Mouse (Mus musculus): Measurements from ENCODE around the gene Gm28729.
"Not testable (repeated sequence)": the region's sequence is repeated elsewhere in the genome, so short reads cannot be mapped to it uniquely, and the experiment has no call there.

The Gm28729 gene

GRCm38 (mm10) chr9:96524972-96525506 is at the start of gene Gm28729:
Gene Gm28729 (minus strand): TSS chr9:96525264.
- no peak for DNase-seq (ENCODE audit: low spot score in 2 of 2)

DNA sequence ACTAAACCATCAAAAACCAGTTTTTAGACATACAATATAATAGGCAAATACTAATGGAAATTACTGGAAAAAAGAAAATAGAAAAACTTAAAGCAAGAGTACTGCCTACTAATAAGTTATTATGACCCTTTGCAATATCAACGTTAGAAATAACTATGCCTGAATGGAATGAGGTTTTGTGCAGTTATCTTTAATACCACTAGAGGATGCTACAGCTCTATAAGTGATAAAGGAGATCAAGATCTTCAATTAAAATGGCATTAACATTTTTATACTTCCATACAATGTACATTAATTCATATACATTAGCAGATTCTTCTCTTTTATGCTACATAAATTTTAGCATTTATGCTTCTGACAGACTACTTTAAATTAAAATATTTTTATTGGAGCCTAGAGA is 48.2 kb upstream of the Gm28729 start:
- DNase-seq (ENCODE audit: low spot score in 2 of 2), result no peak

DNA sequence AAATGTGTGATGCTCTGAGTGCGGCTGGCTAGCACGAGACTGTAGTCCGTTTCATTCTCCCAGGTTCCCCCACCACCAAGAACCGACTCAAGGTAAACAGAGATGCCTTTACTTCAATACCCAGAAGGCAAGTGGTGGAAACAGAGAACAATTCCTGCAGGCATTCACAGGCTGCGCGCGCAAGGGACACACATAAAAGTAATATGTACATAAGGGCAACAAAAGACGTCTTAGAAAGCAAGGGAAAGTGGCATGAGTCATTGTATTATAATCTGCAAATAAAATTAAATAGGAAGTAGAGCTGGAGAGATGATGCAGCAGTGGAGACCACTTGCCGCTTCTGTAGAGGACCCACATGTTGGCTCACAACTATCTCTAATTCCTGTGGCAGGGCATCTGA is 47.7 kb upstream of the Gm28729 start:
- DNase-seq (ENCODE audit: low spot score in 2 of 2), result no peak

DNA sequence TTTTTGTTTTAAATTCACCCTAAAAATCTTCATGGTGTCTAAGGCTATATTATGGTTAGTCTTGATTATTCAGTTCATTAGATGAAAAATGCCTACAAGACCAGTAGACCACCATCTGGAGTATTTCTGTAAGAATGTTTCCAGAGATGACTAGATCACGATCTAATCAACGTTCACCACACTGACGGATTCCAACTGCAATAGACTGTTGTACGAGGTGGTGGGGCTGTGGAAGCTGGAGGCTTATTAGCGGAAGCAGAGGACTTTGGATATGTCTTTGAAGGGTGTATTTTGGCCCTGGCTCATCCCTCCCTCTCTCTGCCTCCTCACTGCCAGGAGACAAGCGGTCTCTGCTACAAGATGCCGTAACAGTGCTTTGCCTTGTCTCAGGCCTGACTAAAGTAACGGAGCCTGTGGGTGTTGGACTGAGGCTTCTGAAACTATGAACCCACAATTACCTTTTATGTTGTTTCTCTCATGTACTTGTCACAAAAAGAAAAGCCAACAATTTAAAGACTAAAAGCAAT is 41.5 kb upstream of the Gm28729 start:
- DNase-seq (ENCODE audit: low spot score in 2 of 2), result no peak

GRCm38 (mm10) chr9:96563501-96563900 is 38.4 kb upstream of the Gm28729 start:
- DNase-seq (ENCODE audit: low spot score in 2 of 2), result no peak

- DNase-seq (ENCODE audit: low spot score in 2 of 2), result no peak
Observed at GRCm38 (mm10) chr9:96559148-96559547, 34.1 kb upstream of the Gm28729 start.

DNA sequence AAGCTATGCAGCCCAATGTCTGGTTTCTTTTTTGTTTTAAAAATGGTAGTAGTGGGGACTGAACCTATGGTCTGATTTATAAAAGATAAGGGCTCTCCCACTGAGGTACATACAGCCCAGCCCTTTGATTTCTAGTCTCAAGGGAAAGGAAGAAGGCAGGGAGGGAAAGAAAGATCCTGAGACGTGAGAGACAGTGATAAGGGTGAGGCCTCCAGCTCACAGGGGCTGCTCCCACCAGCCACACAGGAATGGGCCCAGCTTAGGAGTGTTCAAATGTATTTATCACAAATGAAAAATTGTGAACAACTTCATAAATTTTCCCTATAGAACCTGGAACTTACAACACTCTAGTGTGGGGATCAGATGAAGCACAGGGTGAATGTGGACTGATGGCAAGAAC is 33.5 kb upstream of the Gm28729 start:
- no peak for DNase-seq (ENCODE audit: low spot score in 2 of 2)

- no peak for DNase-seq (ENCODE audit: low spot score in 2 of 2)
Observed at GRCm38 (mm10) chr9:96554095-96554494, 29.0 kb upstream of the Gm28729 start.

DNA sequence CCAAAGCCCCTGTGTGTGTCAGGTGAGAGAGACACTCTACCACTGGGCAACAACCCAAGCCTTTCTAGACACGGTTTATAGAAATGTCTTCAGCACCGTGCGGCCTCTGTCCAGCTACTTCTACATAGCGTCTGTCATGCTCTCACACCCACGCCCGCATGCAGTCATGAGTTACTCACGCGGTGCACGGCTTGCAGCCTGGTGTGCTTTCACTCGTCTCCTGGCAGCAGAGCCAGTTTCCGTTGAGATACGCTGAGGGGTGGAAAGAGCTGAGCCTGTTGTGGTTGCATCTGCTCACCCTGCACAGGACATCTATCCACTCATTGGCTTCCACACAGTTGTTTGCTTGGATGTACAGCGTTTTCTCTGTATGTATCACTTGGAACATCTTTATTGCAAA is 20.3 kb upstream of the Gm28729 start:
- DNase-seq (ENCODE audit: low spot score in 2 of 2), result no peak

GRCm38 (mm10) chr9:96543643-96544640 is 18.9 kb upstream of the Gm28729 start:
- peak; percentile 19 to 52 for DNase-seq (ENCODE audit: low spot score in 2 of 2)

DNA sequence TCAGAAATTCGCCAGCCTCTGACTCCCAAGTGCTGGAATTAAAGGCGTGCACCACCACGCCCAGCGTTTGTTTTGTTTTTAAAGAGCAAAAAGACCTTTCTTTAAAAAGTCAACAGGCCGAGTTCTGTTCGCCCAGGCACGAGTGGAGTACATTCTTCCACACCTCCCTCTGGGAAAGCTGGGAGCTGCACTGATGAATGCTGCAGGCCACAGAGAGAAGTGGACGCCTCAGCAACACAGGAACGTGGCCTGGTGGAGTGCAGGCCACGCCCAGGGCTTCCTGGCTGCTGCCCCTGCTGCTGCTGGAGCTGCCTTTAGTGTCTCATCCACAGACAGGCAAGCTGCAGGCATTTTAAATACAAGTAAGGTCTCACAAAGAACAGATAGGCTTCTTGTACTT is 13.9 kb upstream of the Gm28729 start:
- no peak for DNase-seq (ENCODE audit: low spot score in 2 of 2)

DNA sequence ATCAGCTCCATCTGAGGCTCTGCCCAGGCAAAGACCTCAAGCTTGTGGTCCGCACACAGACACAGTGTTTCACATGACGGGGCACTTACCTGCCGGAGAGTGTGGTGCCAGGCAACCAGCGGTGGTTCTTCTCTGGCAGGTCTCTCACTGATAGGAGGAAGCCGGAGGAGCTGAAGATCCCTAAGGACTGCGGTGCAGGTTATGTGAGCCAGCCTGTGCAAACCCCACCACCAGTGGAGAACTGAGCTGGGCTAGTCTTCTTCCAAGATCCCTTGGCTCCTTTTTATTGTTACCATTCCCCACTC is 12.5 kb upstream of the Gm28729 start:
- DNase-seq (ENCODE audit: low spot score in 2 of 2), result no peak

DNA sequence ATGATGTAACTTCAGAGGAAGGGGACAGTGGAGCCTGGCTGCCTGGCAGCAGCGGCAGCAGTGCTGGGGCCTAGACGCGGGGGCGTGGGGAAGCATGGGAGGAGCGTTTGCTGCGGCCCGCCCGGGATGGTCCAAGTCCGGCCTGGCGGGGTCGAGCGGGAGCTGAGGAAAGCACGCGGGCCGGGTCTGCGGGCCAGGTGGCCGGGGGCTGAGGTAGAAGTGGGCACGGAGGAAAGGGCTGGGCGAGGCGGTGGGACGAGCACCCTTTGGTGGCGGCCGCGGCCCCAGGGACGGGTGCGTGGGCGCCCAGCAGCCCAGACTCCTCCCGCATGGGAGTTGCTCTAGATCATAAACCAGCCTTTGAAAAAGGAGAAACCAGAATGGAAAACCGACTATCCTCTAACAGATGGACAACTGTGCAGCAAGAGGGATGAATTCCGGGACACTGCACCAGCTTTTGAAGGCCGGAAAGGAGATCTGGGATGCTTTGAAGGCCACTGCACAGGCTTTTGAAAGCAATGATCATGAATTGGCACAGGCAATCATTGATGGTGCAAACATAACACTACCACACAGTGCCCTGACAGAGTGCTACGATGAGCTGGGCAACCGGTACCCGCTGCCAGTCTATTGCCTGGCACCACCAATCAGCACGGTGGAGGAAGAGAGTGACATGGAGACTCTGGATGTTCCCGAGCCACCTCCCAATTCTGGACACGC is 12.0 kb upstream of the Gm28729 start:
- DNase-seq (ENCODE audit: low spot score in 2 of 2), result no peak

DNA sequence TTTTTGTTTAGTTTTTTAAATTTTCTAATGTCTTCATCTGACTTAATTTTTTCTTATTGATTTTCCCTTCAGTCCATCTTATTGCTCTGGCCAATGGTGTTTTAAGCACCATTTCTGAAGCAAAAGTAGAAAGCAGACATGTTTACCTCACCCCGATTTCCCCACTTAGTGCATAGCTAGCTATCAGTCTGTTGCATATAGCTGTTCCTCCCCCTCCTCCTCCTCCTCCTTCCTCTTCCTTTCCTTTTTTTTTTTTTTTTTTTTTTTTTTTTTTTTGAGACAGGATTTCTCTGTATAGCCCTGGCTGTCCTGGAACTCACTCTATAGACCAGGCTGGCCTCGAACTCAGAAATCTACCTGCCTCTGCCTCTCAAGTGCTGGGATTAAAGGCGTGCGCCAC is 11.0 kb upstream of the Gm28729 start:
- DNase-seq (ENCODE audit: low spot score in 2 of 2), result not testable (repeated sequence)

- DNase-seq (ENCODE audit: low spot score in 2 of 2), result no peak
Observed at GRCm38 (mm10) chr9:96535431-96535830, 10.4 kb upstream of the Gm28729 start.

DNA sequence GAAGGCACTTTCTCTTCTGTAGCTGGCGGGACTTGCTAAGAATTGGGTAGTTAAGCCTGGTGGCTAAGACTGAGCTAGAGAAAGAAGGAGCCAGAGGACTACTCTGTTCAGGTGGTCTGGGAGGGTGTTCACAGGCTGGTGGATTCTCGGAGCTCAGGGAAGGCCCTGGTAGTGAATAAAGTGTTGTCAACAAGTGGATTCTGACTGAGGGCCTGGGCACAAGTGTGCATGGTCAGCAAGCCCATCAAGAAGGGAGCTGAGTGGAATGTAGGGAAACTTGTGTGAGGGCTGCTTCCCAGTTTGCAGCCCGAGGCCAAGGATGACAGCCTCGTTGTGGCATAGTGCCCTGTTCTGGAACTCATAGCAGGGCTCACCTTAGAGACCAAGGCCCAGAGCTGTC is 9.2 kb upstream of the Gm28729 start:
- DNase-seq (ENCODE audit: low spot score in 2 of 2), result no peak

GRCm38 (mm10) chr9:96533476-96533875 is 8.4 kb upstream of the Gm28729 start:
- no peak for DNase-seq (ENCODE audit: low spot score in 2 of 2)

- DNase-seq (ENCODE audit: low spot score in 2 of 2), result no peak
Observed at GRCm38 (mm10) chr9:96532531-96532930, 7.5 kb upstream of the Gm28729 start.

DNA sequence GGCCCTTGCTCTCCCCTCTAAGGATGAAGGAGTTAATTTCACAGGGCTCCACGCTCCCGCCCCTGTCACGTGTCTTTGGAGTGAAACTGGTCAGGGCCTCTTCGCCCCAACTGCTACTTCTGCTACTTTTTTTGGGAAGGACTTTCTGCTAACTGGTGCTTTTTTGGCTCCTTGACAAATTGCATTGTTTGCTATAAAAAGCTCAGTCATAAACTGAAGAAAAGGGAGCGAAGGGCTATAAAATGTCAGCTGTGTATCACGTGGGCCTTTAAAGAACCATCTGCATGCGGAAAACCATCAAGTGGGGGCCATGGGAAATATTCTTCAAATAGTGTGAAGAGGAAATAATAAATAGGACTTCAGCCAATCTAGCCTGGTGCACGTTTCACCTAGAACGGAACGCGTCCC is 5.6 kb upstream of the Gm28729 start:
- no peak for DNase-seq (ENCODE audit: low spot score in 2 of 2)

DNA sequence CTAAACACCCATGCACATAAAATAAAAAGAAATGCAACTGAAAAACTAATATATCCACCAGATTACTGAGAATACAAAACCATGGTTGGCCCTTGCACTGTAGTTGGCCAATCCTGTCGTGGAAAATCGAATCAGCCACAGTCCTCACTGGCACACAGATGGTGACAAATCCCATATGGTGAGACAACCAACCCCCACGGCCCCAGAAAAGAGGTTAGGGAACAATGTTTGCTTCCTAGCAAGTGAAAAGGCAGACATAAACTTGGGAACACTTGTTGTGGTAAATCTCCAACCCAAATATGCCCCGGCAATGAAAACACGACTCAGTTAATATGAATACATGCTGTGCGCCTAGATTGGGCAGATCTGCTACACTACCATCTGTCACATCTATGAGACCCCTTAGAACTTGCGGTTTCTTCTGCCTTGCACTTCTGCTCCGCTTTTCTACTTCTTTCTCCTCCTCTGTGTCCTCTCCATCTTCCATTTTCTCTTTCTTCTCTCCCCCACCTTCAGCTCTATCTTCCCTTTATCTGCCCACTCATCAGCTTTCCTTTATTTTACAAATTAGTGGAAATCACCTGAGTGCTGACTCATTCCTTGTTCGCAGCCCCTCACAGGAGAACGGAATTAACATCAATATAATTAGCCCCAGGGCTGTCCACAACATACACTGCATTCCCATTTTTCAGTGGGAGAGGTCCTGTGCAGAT is 5.1 kb upstream of the Gm28729 start:
- no peak for DNase-seq (ENCODE audit: low spot score in 2 of 2)

DNA sequence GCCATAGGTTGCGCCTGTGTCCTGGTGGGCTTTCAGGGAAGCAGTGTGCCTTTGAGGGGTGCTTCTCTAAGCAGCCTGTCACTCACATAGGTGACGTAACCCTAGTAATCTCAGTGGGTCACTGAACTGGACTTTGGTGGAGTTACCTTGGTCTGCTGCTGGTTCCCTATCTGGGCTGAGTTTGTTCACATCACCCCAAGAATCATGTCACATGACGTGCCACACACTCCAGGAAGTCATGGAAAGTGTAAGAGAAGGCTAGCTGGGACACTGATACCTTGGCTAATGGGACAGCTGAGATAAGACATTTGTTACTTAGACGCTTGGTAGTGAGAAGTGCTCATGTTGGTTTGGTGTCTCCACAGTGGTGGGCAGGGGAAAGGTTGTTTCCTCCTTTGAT is 947 bp upstream of the Gm28729 start:
- no peak for DNase-seq (ENCODE audit: low spot score in 2 of 2)

DNA sequence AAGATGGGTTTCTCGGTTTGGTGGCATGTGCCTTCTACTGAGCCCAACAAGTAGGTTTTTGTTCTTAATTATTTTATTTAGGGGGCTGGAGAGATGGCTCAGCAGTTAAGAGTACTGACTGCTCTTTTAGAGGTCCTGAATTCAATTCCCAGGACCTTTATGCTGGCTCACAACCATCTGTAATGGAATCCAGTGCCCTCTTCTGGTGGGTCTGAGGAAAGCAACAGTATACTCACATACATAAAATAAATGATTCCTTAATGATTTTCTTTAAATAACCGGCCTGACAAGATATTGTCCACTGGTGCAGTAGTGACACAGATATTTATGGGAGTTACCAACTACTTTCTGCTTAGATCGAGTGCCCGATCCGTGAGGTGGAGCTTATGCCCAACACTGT is 1.9 kb downstream of the Gm28729 start:
- no peak for DNase-seq (ENCODE audit: low spot score in 2 of 2)

Measured in spleen, postnatal 14 days (tissue).